Mouse (Mus musculus): ENCODE results near the gene St6galnac3. TPM values are rescaled to one million over a fixed set of nuclear protein-coding genes. Genes with fewer than 3 reads are reported as not detected.

Gene St6galnac3
- polyA plus RNA-seq, 1 experiment from 2014 or later, result 25.6 TPM

GRCm38 (mm10) chr3:153509029-153509428 is 215.9 kb downstream of the St6galnac3 start:
- whole genome bisulfite sequencing, result 71% methylated on average over 3 of the region's 3 CpGs
- Histone ChIP-seq H3K9me3 (ENCODE audit: control insufficient read depth, low read length) (no peaks in the 10 kb centered on the region), H3K27ac (ENCODE audit: low read depth, low read length) (no peak overlapping the region), H3K36me3 (ENCODE audit: control insufficient read depth, insufficient read depth, low read length) (no peaks in the 10 kb centered on the region), H3K4me1 (ENCODE audit: control insufficient read depth, insufficient read depth, low read length) (0 out of 2 replicates have a peak, but pooled peaks cover 3% of the 10 kb centered on the region), H3K9ac (replicated peaks; ENCODE audit: low read depth, low read length) (no peak overlapping the region), H3K4me2 (ENCODE audit: low read depth, low read length) (no peak overlapping the region), H3K4me3 (ENCODE audit: low read depth, low read length) (no peak overlapping the region), H3K27me3 (ENCODE audit: control insufficient read depth, insufficient read depth, low read length) (no peaks in the 10 kb centered on the region)
- peak; percentile 31; the same call in 1 of the 2 replicates for ATAC-seq (ENCODE audit: low read depth)

DNA sequence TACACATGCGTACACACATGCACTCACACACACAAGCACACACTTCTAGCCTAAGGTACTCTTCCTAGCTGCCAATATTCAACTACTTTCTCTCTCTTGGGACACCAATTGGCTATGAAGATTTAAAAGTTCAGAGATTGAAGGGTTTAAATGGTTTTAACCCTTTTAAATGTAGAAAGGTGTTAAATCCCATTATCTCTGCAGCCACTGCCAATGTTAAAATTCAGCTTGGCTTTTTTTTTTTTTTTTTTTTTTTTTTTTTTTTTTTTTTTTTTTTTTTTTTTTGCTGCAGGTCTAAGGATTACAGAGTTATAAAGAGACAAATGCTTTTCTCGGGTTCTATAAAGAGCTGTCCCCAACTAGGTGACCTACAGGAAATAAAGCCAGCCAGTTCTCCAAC is 216.4 kb downstream of the St6galnac3 start:
- WGBS, result 83% methylated on average over 2 of the region's 2 CpGs
- H3K27ac ChIP-seq (ENCODE audit: low read depth, low read length), result no peak overlapping the region
- H3K4me2 ChIP-seq (ENCODE audit: low read depth, low read length), result no peak overlapping the region
- no peaks in the 10 kb centered on the region for H3K9me3 ChIP-seq (ENCODE audit: control insufficient read depth, low read length)
- no peak overlapping the region for H3K4me3 ChIP-seq (ENCODE audit: low read depth, low read length)
- no peaks in the 10 kb centered on the region for H3K36me3 ChIP-seq (ENCODE audit: control insufficient read depth, insufficient read depth, low read length)
- 0 out of 2 replicates have a peak, but pooled peaks cover 3% of the 10 kb centered on the region for H3K4me1 ChIP-seq (ENCODE audit: control insufficient read depth, insufficient read depth, low read length)
- no peak overlapping the region for H3K9ac ChIP-seq (replicated peaks; ENCODE audit: low read depth, low read length)
- no peak for ATAC-seq (ENCODE audit: low read depth)
- H3K27me3 ChIP-seq (ENCODE audit: control insufficient read depth, insufficient read depth, low read length), result no peaks in the 10 kb centered on the region

DNA sequence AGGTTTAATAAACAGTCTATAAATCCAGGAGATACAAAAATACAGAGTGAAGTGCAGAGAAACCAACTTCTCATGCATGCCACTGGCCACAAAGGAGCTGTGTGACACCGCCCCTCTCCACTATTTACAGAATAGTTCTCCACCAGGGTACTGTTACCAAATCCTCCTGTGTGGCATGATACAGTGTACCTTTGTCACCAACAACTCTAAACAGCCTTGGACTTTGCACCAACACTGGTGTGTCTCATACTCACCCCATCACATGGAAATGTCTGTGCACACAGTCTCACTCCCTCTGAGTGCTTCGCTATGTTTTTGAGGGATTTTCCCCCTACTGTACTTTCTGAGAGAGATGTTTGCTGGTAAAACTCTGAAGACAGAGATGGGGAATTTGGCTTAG is 217.4 kb downstream of the St6galnac3 start:
- no peak overlapping the region for H3K4me2 ChIP-seq (ENCODE audit: low read depth, low read length)
- no peak for ATAC-seq (ENCODE audit: low read depth)
- no peaks in the 10 kb centered on the region for H3K27me3 ChIP-seq (ENCODE audit: control insufficient read depth, insufficient read depth, low read length)

GRCm38 (mm10) chr3:153502488-153502887 is 222.5 kb downstream of the St6galnac3 start:
- Histone ChIP-seq H3K9me3 (ENCODE audit: control insufficient read depth, low read length) (no peaks in the 10 kb centered on the region), H3K4me2 (ENCODE audit: low read depth, low read length) (no peak overlapping the region), H3K4me1 (ENCODE audit: control insufficient read depth, insufficient read depth, low read length) (no peaks in the 10 kb centered on the region), H3K27me3 (ENCODE audit: control insufficient read depth, insufficient read depth, low read length) (no peaks in the 10 kb centered on the region), H3K4me3 (ENCODE audit: low read depth, low read length) (no peak overlapping the region), H3K27ac (ENCODE audit: low read depth, low read length) (no peak overlapping the region), H3K36me3 (ENCODE audit: control insufficient read depth, insufficient read depth, low read length) (no peaks in the 10 kb centered on the region), H3K9ac (replicated peaks; ENCODE audit: low read depth, low read length) (no peak overlapping the region)
- ATAC-seq (ENCODE audit: low read depth), result no peak; the same call in 1 of the 2 replicates
- 40% methylated on average over 4 of the region's 4 CpGs for WGBS

More for the DNA sequence above, 217.4 kb downstream of the St6galnac3 start:
- WGBS, result 97% methylated on average over 2 of the region's 2 CpGs
- Histone ChIP-seq H3K9ac (replicated peaks; ENCODE audit: low read depth, low read length) (no peak overlapping the region), H3K27ac (ENCODE audit: low read depth, low read length) (no peak overlapping the region), H3K9me3 (ENCODE audit: control insufficient read depth, low read length) (no peaks in the 10 kb centered on the region), H3K4me3 (ENCODE audit: low read depth, low read length) (no peak overlapping the region), H3K4me1 (ENCODE audit: control insufficient read depth, insufficient read depth, low read length) (0 out of 2 replicates have a peak, but pooled peaks cover 3% of the 10 kb centered on the region), H3K36me3 (ENCODE audit: control insufficient read depth, insufficient read depth, low read length) (no peaks in the 10 kb centered on the region)

DNA sequence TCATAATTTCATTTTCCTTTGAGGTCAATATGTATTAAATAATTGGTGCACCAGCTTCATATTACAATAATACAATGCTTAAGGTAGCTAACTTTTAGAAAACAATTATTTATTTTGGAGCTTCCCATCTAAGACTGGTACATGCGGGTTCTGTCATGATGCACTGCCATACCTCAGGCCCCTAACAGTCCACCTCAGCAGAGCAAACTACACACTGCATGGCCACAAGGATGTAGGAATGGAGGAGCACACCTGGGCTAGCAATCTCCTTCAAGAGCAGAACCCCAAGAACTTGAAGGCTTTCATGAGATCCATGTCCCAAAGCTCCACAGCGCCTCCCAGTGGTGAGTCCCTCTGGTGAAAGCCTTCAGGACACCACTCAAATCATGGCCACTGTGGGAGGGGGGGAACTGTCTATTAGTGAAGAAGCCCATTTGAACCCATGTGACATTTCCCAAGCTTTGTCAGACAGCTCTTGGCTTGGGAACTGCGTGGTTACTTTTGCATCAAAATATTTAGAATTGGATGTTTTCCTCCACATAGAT is 223.6 kb downstream of the St6galnac3 start:
- 59% methylated on average over 3 of the region's 3 CpGs for WGBS
- no peaks in the 10 kb centered on the region for H3K4me1 ChIP-seq (ENCODE audit: control insufficient read depth, insufficient read depth, low read length)
- no peak overlapping the region for H3K27ac ChIP-seq (ENCODE audit: low read depth, low read length)

GRCm38 (mm10) chr3:153492986-153493385 is 232.0 kb downstream of the St6galnac3 start:
- Histone ChIP-seq H3K4me2 (ENCODE audit: low read depth, low read length) (no peak overlapping the region), H3K4me1 (ENCODE audit: control insufficient read depth, insufficient read depth, low read length) (peaks cover 3% of the 10 kb centered on the region; the same call in 1 of the 2 replicates), H3K27me3 (ENCODE audit: control insufficient read depth, insufficient read depth, low read length) (no peaks in the 10 kb centered on the region), H3K36me3 (ENCODE audit: control insufficient read depth, insufficient read depth, low read length) (no peaks in the 10 kb centered on the region), H3K27ac (ENCODE audit: low read depth, low read length) (no peak overlapping the region), H3K4me3 (ENCODE audit: low read depth, low read length) (no peak overlapping the region), H3K9me3 (ENCODE audit: control insufficient read depth, low read length) (no peaks in the 10 kb centered on the region), H3K9ac (replicated peaks; ENCODE audit: low read depth, low read length) (no peak overlapping the region)
- WGBS, result 60% methylated on average over 1 of the region's 1 CpGs
- ATAC-seq (ENCODE audit: low read depth), result no peak

More for the DNA sequence above, 223.6 kb downstream of the St6galnac3 start:
- H3K4me3 ChIP-seq (ENCODE audit: low read depth, low read length), result no peak overlapping the region
- no peak overlapping the region for H3K4me2 ChIP-seq (ENCODE audit: low read depth, low read length)
- H3K9ac ChIP-seq (replicated peaks; ENCODE audit: low read depth, low read length), result no peak overlapping the region
- no peak for ATAC-seq (ENCODE audit: low read depth)
- no peaks in the 10 kb centered on the region for H3K36me3 ChIP-seq (ENCODE audit: control insufficient read depth, insufficient read depth, low read length)
- no peaks in the 10 kb centered on the region for H3K27me3 ChIP-seq (ENCODE audit: control insufficient read depth, insufficient read depth, low read length)
- H3K9me3 ChIP-seq (ENCODE audit: control insufficient read depth, low read length), result no peaks in the 10 kb centered on the region

- Histone ChIP-seq H3K9me3 (ENCODE audit: control insufficient read depth, low read length) (no peaks in the 10 kb centered on the region), H3K27ac (ENCODE audit: low read depth, low read length) (no peak overlapping the region), H3K9ac (replicated peaks; ENCODE audit: low read depth, low read length) (no peak overlapping the region), H3K27me3 (ENCODE audit: control insufficient read depth, insufficient read depth, low read length) (no peaks in the 10 kb centered on the region), H3K4me3 (ENCODE audit: low read depth, low read length) (no peak overlapping the region), H3K4me1 (ENCODE audit: control insufficient read depth, insufficient read depth, low read length) (peaks cover 3% of the 10 kb centered on the region; the same call in 1 of the 2 replicates), H3K4me2 (ENCODE audit: low read depth, low read length) (no peak overlapping the region), H3K36me3 (ENCODE audit: control insufficient read depth, insufficient read depth, low read length) (no peaks in the 10 kb centered on the region)
- no peak for ATAC-seq (ENCODE audit: low read depth)
- WGBS, result 45% methylated on average over 9 of the region's 9 CpGs
These were observed 235.3 kb downstream of the St6galnac3 start for GRCm38 (mm10) chr3:153489718-153490117.

DNA sequence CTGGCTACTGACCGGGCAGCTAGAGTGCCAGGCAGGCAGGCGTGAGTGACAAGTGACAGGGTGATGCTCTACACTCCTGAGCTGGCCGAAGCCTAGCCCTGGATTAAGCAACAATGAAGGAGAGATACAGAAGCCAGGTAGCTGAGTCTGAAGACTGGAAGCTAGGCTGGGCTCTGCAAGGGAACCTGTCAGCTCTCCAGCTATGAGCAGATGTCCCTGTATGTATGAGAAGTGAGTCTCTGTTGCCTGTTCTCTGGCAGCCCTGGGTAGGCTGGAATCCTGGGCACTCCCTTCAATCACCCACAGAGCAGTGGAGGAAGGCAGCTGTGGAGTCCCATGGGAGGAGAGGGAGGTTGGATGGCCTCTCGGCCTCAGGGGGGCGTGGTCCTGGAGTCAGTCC is 236.0 kb downstream of the St6galnac3 start:
- WGBS, result 79% methylated on average over 5 of the region's 5 CpGs
- H3K9me3 ChIP-seq (ENCODE audit: control insufficient read depth, low read length), result no peaks in the 10 kb centered on the region
- H3K4me1 ChIP-seq (ENCODE audit: control insufficient read depth, insufficient read depth, low read length), result peaks cover 3% of the 10 kb centered on the region; the same call in 1 of the 2 replicates
- H3K9ac ChIP-seq (replicated peaks; ENCODE audit: low read depth, low read length), result no peak overlapping the region
- no peaks in the 10 kb centered on the region for H3K27me3 ChIP-seq (ENCODE audit: control insufficient read depth, insufficient read depth, low read length)
- no peaks in the 10 kb centered on the region for H3K36me3 ChIP-seq (ENCODE audit: control insufficient read depth, insufficient read depth, low read length)
- no peak overlapping the region for H3K27ac ChIP-seq (ENCODE audit: low read depth, low read length)
- H3K4me2 ChIP-seq (ENCODE audit: low read depth, low read length), result no peak overlapping the region
- ATAC-seq (ENCODE audit: low read depth), result no peak
- no peak overlapping the region for H3K4me3 ChIP-seq (ENCODE audit: low read depth, low read length)

DNA sequence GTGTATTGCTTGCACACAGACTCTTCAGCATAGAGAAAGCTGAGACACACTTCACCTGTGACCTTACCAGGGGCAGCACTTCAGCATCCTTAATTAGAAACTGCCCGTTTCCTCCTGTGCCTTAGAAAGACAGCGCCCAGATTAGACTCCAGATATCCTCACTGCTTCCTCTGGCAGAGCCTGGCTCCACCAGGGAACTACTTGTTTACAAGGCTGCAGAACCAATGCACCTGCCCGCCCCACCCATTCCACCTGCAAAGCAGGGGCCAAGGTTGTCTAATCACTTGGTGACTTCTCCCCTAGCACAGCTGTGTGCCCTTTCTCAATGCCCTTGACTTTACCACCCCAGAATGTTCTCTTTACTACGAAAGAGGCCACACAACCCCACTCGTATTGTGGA is 239.8 kb downstream of the St6galnac3 start:
- no peaks in the 10 kb centered on the region for H3K9me3 ChIP-seq (ENCODE audit: control insufficient read depth, low read length)
- H3K27me3 ChIP-seq (ENCODE audit: control insufficient read depth, insufficient read depth, low read length), result no peaks in the 10 kb centered on the region
- no peak overlapping the region for H3K4me3 ChIP-seq (ENCODE audit: low read depth, low read length)
- ATAC-seq (ENCODE audit: low read depth), result no peak
- no peak overlapping the region for H3K27ac ChIP-seq (ENCODE audit: low read depth, low read length)
- no peaks in the 10 kb centered on the region for H3K4me1 ChIP-seq (ENCODE audit: control insufficient read depth, insufficient read depth, low read length)
- 85% methylated on average over 5 of the region's 5 CpGs for WGBS
- H3K9ac ChIP-seq (replicated peaks; ENCODE audit: low read depth, low read length), result no peak overlapping the region
- H3K36me3 ChIP-seq (ENCODE audit: control insufficient read depth, insufficient read depth, low read length), result no peaks in the 10 kb centered on the region
- no peak overlapping the region for H3K4me2 ChIP-seq (ENCODE audit: low read depth, low read length)

Data from neural tube, embryonic 14.5 days (tissue).